Mouse (Mus musculus): ENCODE data around the gene Ighmbp2.

GRCm38 (mm10) chr19:3324271-3324811 lies 41.5 kb upstream of the Ighmbp2 start:
- TF ChIP-seq MYOD1 (IDR thresholded peaks at IDR 0.05; ENCODE audit: control insufficient read depth, insufficient read length, low read depth) (no peak), CTCF (IDR thresholded peaks at IDR 0.05; ENCODE audit: control insufficient read depth, insufficient read depth, insufficient read length) (no peak), MAX (IDR thresholded peaks at IDR 0.05) (no peak), USF1 (IDR thresholded peaks at IDR 0.05; ENCODE audit: low read depth) (no peak), CEBPB (IDR thresholded peaks at IDR 0.05; ENCODE audit: low read depth) (no peak), MYOG (IDR thresholded peaks at IDR 0.05; ENCODE audit: control insufficient read depth, extremely low read depth, insufficient read length) (no peak)

All from C2C12 (cell line).